Mouse (Mus musculus) thymus, adult 2 months (tissue): ENCODE results near the gene Rabep2. TPM values are rescaled to one million over a fixed set of nuclear protein-coding genes. Genes with fewer than 3 reads are reported as not detected.

Experiments used
- DNase-seq: peaks from one replicate; pipeline ENCODE4 v3.0.0; 2021
- H3K27ac ChIP-seq: fragments of 200-500 bp; 2 replicates; pipeline ENCODE4 v1.5.1; 2012; ENCODE audit warnings: low read length, control low read depth; ENCODE audit not compliant: control insufficient read depth, insufficient read depth
- H3K27me3 ChIP-seq: fragments of 200-500 bp; 2 replicates; pipeline ENCODE4 v1.6.1; 2012; ENCODE audit warnings: mild to moderate bottlenecking, low read length, moderate library complexity, mixed read lengths; ENCODE audit not compliant: control insufficient read depth, insufficient read depth
- H3K36me3 ChIP-seq: fragments of 200-500 bp; 2 replicates; pipeline ENCODE4 v1.6.1; 2012; ENCODE audit warnings: mild to moderate bottlenecking, low read length, moderate library complexity; ENCODE audit not compliant: control insufficient read depth, insufficient read depth
- H3K4me1 ChIP-seq: fragments of 200-500 bp; replicated peaks from 2 replicates; pipeline ENCODE4 v1.6.1; 2012; ENCODE audit warnings: low read length; ENCODE audit not compliant: control insufficient read depth, insufficient read depth
- H3K4me3 ChIP-seq: fragments of 200-500 bp; 2 replicates; pipeline ENCODE4 v1.5.1; 2012; ENCODE audit warnings: mild to moderate bottlenecking, low read length, control low read depth, moderate library complexity; ENCODE audit not compliant: control insufficient read depth, insufficient read depth
- CTCF ChIP-seq: fragments of 200-500 bp; IDR thresholded peaks from 2 replicates; pipeline ENCODE4 v1.5.1; 2012; ENCODE audit warnings: mild to moderate bottlenecking, control low read depth, low read length, moderate library complexity, borderline replicate concordance; ENCODE audit not compliant: control insufficient read depth, poor library complexity, insufficient read depth; ENCODE audit errors: extremely low read depth
- POLR2A ChIP-seq: fragments of 200-500 bp; IDR thresholded peaks from 2 replicates; pipeline ENCODE4 v1.6.1; 2012; ENCODE audit warnings: mild to moderate bottlenecking, low read length, control low read depth, moderate library complexity; ENCODE audit not compliant: control insufficient read depth, poor library complexity, insufficient read depth; ENCODE audit errors: extremely low read depth
- WGBS: fragments of 180-500 bp; shearing (Covaris S2); methylation state at CpG from one replicate; pipeline ENCODE4 v1.1.7; 2018; 5-methylcytosine and 5-hydroxymethylcytosine counted together
- polyA plus RNA-seq: library from polyadenylated mRNA; depleted of rRNA; stranded (reverse); fragments of >200 nt; gene quantifications from 2 replicates; pipeline ENCODE4 v1.2.3, GENCODE M21; 2012

Gene Rabep2
- polyA plus RNA-seq, 1 experiment = 27.6 TPM

DNA sequence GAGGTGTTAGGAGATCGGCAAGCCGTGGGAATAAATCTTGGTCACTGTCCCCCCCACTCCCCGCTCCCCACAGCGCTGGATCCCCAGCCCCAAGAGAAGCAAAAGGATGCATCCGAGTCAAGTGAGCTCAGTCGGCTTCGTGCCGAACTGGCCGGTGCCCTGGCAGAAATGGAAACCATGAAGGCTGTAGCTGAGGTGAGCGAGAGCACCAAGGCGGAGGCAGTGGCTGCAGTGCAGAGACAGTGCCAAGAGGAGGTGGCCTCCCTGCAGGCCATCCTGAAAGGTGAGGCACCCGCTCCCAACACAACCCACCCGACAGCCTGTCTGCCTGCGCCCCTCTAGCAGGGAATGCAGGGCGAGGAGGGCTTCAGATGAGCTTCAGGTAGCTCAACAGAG, 942 bp downstream of the Rabep2 start:
- H3K4me3 ChIP-seq = peak overlapping the region; percentile 58
- no peak for TF ChIP-seq POLR2A
- TF ChIP-seq CTCF = no peak
- DNase-seq = no peak
- no peaks in the 10 kb centered on the region for H3K27me3 ChIP-seq
- no peak overlapping the region for H3K27ac ChIP-seq
- no peaks in the 10 kb centered on the region for H3K36me3 ChIP-seq
- peaks cover 8% of the 10 kb centered on the region for H3K4me1 ChIP-seq
- WGBS = 44% methylated on average over 15 of the region's 15 CpGs

DNA sequence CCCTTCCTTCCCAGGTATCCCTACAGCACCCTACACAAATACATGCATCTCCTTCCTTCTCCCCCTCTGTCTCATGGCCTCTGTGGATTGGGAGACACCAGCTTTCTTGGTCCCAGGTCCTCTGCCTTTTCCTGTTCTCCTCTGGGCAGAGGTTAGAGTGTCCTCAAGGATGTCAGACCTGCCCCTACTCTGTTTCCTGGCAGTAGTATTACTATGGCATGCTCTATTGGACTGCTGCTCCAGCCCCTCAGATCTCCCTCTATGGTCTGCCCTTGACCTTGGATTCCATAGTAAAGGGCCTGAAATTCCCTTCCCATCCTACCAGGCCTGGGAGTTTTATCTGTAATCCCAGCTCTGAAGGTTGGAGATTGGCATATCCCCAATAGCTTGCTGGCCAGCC, 1.6 kb downstream of the Rabep2 start:
- TF ChIP-seq CTCF (no peak), POLR2A (no peak)
- Histone ChIP-seq H3K27me3 (no peaks in the 10 kb centered on the region), H3K4me1 (peaks cover 8% of the 10 kb centered on the region), H3K4me3 (no peak overlapping the region), H3K27ac (no peak overlapping the region), H3K36me3 (no peaks in the 10 kb centered on the region)
- no peak for DNase-seq

DNA sequence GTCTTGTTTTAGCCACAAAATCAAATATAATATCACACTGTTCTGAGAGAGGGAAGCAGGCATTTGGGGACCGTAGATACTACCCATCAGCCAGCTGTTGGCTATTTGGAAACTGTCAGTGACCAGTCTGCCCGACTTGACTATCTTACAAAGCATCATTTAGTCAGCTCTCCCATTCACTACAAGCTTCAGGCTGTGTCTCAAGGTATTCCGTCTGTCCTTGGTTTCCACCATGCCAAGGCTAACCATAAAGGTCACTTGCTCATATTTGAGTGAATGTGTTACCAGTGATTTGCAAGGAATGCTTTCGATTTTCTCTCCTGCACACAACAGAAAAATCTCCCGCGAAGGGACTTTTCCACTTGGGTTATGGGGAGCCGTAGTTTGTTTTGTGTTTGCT, 6.2 kb downstream of the Rabep2 start:
- no peak overlapping the region for H3K4me3 ChIP-seq
- H3K27ac ChIP-seq = no peak overlapping the region
- no peaks in the 10 kb centered on the region for H3K27me3 ChIP-seq
- no peaks in the 10 kb centered on the region for H3K36me3 ChIP-seq
- peaks cover under 1% of the 10 kb centered on the region for H3K4me1 ChIP-seq
- TF ChIP-seq CTCF = no peak
- no peak for TF ChIP-seq POLR2A
- DNase-seq = no peak
- 94% methylated on average over 7 of the region's 7 CpGs for WGBS

DNA sequence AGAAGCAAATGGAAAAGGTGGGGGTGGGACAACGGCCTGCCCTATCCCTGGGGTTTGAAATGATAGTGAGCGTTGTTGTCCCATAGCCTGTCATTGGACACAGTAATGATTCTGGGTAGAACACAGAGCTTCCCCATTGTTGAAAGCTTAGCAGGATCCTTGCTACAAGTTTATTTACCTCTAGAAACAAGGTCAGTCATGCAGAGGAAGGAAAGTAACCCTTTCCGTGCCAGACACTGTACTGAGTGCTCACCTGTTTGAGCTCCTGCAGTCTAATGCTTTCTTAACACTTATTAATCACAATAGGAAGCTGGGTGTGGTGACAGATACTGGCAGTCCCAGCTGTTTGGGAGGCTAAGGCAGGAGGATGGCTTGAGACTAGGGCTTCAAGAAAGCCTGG, 7.2 kb downstream of the Rabep2 start:
- DNase-seq = no peak
- H3K27ac ChIP-seq = no peak overlapping the region
- no peaks in the 10 kb centered on the region for H3K27me3 ChIP-seq
- WGBS = 98% methylated on average over 3 of the region's 3 CpGs
- no peaks in the 10 kb centered on the region for H3K36me3 ChIP-seq
- TF ChIP-seq POLR2A (no peak), CTCF (no peak)
- H3K4me1 ChIP-seq = no peaks in the 10 kb centered on the region
- H3K4me3 ChIP-seq = no peak overlapping the region

DNA sequence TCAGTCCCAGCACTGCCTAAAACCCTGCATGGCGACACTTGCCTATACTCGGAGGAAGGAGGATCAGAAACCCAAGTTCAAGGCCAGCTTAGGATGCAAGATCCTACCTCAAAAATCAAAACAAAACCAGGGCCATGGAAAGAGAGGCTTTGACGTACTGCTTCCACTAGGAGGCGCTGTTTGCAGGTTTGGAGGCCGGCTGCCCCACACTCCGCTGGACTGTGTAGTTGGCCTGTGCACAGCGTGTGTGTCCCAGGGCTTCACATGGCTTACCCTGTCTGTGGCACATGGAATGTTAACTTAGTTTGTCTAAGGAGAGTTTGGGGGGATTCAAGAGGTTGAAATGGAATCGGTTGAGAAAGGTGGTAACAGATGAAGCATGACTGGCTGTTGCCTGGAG, 8.3 kb downstream of the Rabep2 start:
- WGBS = 28% methylated on average over 8 of the region's 8 CpGs
- no peaks in the 10 kb centered on the region for H3K36me3 ChIP-seq
- H3K4me3 ChIP-seq = no peak overlapping the region
- no peaks in the 10 kb centered on the region for H3K27me3 ChIP-seq
- peak; percentile 61 for DNase-seq
- H3K27ac ChIP-seq = no peak overlapping the region
- peak; percentile 91 for TF ChIP-seq CTCF
- no peak for TF ChIP-seq POLR2A
- H3K4me1 ChIP-seq = no peaks in the 10 kb centered on the region

DNA sequence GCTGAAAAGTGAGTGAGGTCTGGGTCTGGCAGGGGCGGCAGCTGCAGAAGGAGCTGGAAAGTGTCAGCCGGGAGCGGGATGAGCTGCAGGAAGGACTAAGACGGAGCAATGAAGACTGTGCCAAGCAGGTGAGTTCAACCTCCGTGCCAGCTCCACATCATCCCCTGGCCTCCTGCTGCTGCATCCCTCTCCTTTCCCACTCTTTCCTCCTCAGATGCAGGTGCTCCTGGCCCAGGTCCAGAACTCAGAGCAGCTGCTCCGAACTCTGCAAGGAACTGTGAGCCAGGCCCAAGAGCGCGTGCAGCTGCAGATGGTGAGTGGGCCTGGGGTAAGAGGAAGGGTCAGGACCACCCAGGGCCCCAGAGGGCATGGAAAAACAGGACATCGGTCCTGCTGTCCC, 11.6 kb downstream of the Rabep2 start:
- Histone ChIP-seq H3K36me3 (no peaks in the 10 kb centered on the region), H3K4me3 (no peak overlapping the region), H3K27ac (no peak overlapping the region), H3K27me3 (no peaks in the 10 kb centered on the region), H3K4me1 (no peaks in the 10 kb centered on the region)
- TF ChIP-seq POLR2A = no peak
- no peak for TF ChIP-seq CTCF
- no peak for DNase-seq
- 97% methylated on average over 9 of the region's 9 CpGs for WGBS

DNA sequence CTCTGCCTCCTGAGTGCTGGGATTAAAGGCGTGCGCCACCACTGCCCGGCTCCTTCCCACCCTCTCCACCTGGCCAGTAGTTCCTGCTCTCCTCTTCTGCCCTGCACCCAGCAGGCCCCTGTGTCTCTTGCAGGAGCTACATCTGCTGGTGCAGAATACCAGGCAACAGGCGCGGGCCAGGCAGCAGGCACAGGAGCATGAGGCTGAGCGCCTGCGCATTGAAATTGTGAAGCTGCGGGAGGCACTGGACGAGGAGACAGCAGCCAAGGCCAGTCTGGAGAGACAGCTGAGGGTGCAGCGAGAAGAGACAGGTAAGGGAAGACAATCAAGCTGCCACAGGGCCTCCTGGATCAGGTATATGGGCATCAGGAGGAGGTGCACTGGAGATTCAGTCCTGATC, 15.4 kb downstream of the Rabep2 start:
- Histone ChIP-seq H3K4me1 (peaks cover 8% of the 10 kb centered on the region; the same call in 1 of the 2 replicates), H3K36me3 (no peaks in the 10 kb centered on the region), H3K27me3 (no peaks in the 10 kb centered on the region), H3K4me3 (no peak overlapping the region), H3K27ac (no peak overlapping the region)
- TF ChIP-seq POLR2A (no peak), CTCF (no peak)
- 98% methylated on average over 10 of the region's 10 CpGs for WGBS
- no peak for DNase-seq
